Mouse (Mus musculus) olfactory bulb, adult 2 months (tissue): ENCODE results near the gene Ncstn.

Source experiments
- CTCF ChIP-seq: fragments of 200-500 bp; IDR thresholded peaks from 2 replicates; pipeline ENCODE4 v1.5.1; 2012; ENCODE audit warnings: low read depth, mild to moderate bottlenecking, low read length, moderate library complexity; ENCODE audit not compliant: insufficient read depth
- POLR2A ChIP-seq: fragments of 200-500 bp; IDR thresholded peaks from 2 replicates; pipeline ENCODE4 v1.6.1; 2012; ENCODE audit warnings: mild to moderate bottlenecking, low read depth, low read length, moderate library complexity; ENCODE audit not compliant: insufficient read depth

DNA sequence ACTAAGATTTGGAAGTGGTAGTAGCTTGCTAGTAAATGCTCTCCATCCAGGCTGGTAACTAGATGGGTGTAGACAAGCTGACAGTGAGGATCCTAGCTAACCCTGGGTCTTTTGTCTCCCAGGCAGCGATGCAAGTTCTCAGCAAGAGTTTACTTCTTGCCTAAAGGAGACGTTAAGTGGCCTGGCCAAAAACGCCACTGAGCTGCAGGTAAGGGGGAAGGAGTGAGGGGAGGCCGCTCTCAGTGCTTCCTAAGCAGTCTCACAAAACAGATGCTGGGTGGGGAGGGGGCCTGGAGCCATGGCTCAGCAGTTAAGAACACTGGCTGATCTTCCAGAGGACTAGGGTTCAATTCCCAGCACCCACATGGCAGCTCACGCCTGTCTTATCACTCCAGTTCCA is 47.2 kb upstream of the Ncstn start:
- TF ChIP-seq CTCF: no peak
- no peak for TF ChIP-seq POLR2A
